Mouse (Mus musculus) forebrain, postnatal 0 days (tissue): ENCODE results near the gene Pofut2. TPM values are rescaled to one million over a fixed set of nuclear protein-coding genes. Genes with fewer than 3 reads are reported as not detected.

Source experiments
- ATAC-seq: fragments of 200-750 bp; cut with Nextera tagmentation; 2 replicates; pipeline ENCODE4 v1.8.0; 2017; ENCODE audit warnings: mild to moderate bottlenecking, moderate library complexity
- DNase-seq: peaks from one replicate; pipeline ENCODE4 v3.0.0-alpha.2; 2015
- H3K27ac ChIP-seq: fragments of 300-500 bp; sonication (generic); 2 replicates; pipeline ENCODE4 v1.5.1; 2014; ENCODE audit warnings: low read depth, mild to moderate bottlenecking, antibody characterized with exemption, low read length, moderate library complexity, mixed read lengths
- H3K27me3 ChIP-seq: fragments of 300-500 bp; sonication (generic); 2 replicates; pipeline ENCODE4 v1.6.1; 2014; ENCODE audit warnings: mild to moderate bottlenecking, low read length, mixed read lengths; ENCODE audit not compliant: insufficient read depth
- H3K36me3 ChIP-seq: fragments of 300-500 bp; sonication (generic); 2 replicates; pipeline ENCODE4 v1.6.1; 2014; ENCODE audit warnings: mild to moderate bottlenecking, moderate library complexity; ENCODE audit not compliant: insufficient read depth
- H3K4me1 ChIP-seq: fragments of 300-500 bp; sonication (generic); 2 replicates; pipeline ENCODE4 v1.6.1; 2014; ENCODE audit warnings: antibody characterized with exemption; ENCODE audit not compliant: insufficient read depth
- H3K4me2 ChIP-seq: fragments of 300-500 bp; sonication (generic); 2 replicates; pipeline ENCODE4 v1.6.1; 2014; ENCODE audit warnings: low read depth, mild to moderate bottlenecking, moderate library complexity
- H3K4me3 ChIP-seq: fragments of 300-500 bp; sonication (generic); 2 replicates; pipeline ENCODE4 v1.5.1; 2014; ENCODE audit warnings: low read depth, low read length, mixed read lengths
- H3K9ac ChIP-seq: fragments of 300-500 bp; sonication (generic); 2 replicates; pipeline ENCODE4 v1.6.1; 2014; ENCODE audit warnings: mild to moderate bottlenecking
- H3K9me3 ChIP-seq: fragments of 300-500 bp; sonication (generic); 2 replicates; pipeline ENCODE4 v1.6.1; 2016; ENCODE audit warnings: low read length
- CTCF ChIP-seq: sonication (generic); IDR thresholded peaks from 2 replicates; pipeline ENCODE4 v1.5.1; 2016; ENCODE audit warnings: antibody characterized with exemption, control low read depth, low read depth
- WGBS: fragments of 180-500 bp; shearing (Covaris S2); extraction: QIAGEN DNeasy Blood & Tissue Kit; methylation state at CpG from one replicate; pipeline ENCODE4 v1.1.7; 2014; 5-methylcytosine and 5-hydroxymethylcytosine counted together
- polyA plus RNA-seq: library from polyadenylated mRNA; unstranded; fragments of >200 nt; fragmentation: Nextera tagmentation; extraction: Ambion mirVana; gene quantifications from 2 replicates; pipeline ENCODE4 v1.2.1, GENCODE M21; 2015
- total RNA-seq: library from RNA; depleted of rRNA; stranded (reverse); fragments of >200 nt; gene quantifications from 2 replicates; pipeline ENCODE4 v1.2.3, GENCODE M21; 2014; rRNA removed

Pofut2 gene
- total and polyA plus RNA-seq, 2 experiments from 2014 or later: 38.3 to 39.0 TPM

- DNase-seq (no peak), ATAC-seq (no peak)
- peak overlapping the region; percentile 62 for H3K27ac ChIP-seq
- no peaks in the 10 kb centered on the region for H3K9me3 ChIP-seq
- TF ChIP-seq CTCF: no peak
- H3K9ac ChIP-seq: no peak overlapping the region
- WGBS: 85% methylated on average over 9 of the region's 9 CpGs
- no peak overlapping the region for H3K4me3 ChIP-seq
- no peak overlapping the region for H3K4me2 ChIP-seq
- 0 out of 2 replicates have a peak, but pooled peaks cover 3% of the 10 kb centered on the region for H3K4me1 ChIP-seq
- no peaks in the 10 kb centered on the region for H3K27me3 ChIP-seq
- H3K36me3 ChIP-seq: peaks cover 22% of the 10 kb centered on the region
Observed at GRCm38 (mm10) chr10:77314711-77315266, 55.8 kb downstream of the Pofut2 start.

DNA sequence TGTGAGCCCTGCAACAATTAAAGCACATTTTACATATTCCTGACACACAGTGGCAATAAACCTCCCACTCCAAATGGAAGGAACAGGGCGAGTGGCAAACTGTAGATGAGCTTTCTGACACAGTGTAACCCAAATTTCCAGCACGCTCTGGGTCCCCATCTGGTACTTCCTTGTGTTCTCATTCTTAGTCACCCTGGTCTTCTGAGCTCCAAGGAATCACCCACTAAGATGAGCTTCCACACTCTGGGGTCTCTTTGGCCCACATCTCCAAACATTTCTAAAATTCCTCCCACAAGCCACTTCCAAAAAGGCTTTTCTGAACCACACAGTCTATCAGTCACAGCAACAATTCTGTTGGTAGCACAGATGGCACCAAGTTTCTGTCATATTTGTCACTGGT lies 56.7 kb downstream of the Pofut2 start:
- 57% methylated on average over 2 of the region's 2 CpGs for WGBS
- ATAC-seq (peak; percentile 94), DNase-seq (peak; percentile 77)
- TF ChIP-seq CTCF: no peak
- H3K4me2 ChIP-seq: no peak overlapping the region
- H3K9ac ChIP-seq: no peak overlapping the region
- H3K27me3 ChIP-seq: no peaks in the 10 kb centered on the region
- H3K4me1 ChIP-seq: 0 out of 2 replicates have a peak, but pooled peaks cover 3% of the 10 kb centered on the region
- no peaks in the 10 kb centered on the region for H3K9me3 ChIP-seq
- no peak overlapping the region for H3K4me3 ChIP-seq
- peak overlapping the region; percentile 62 for H3K27ac ChIP-seq
- H3K36me3 ChIP-seq: peaks cover 16% of the 10 kb centered on the region

Other genes with a start within 250 kb of the Pofut2 start
- 24.3 and 36.7 TPM in 2 replicates for gene Slc19a1, start 227.0 kb upstream of the Pofut2 start, total RNA-seq
- gene Slc19a1, start 227.0 kb upstream of the Pofut2 start, polyA plus RNA-seq: 37.4 and 39.7 TPM in 2 replicates
- 24.7 and 28.4 TPM in 2 replicates for gene Col18a1, start 92.7 kb upstream of the Pofut2 start, total RNA-seq
- 11.7 and 12.6 TPM in 2 replicates for gene Col18a1, start 92.7 kb upstream of the Pofut2 start, polyA plus RNA-seq
- 39.4 and 40.2 TPM in 2 replicates for gene Adarb1, start 159.1 kb downstream of the Pofut2 start, total RNA-seq
- 12.4 and 12.5 TPM in 2 replicates for gene Adarb1, start 159.1 kb downstream of the Pofut2 start, polyA plus RNA-seq